In the genomic region with DNA sequence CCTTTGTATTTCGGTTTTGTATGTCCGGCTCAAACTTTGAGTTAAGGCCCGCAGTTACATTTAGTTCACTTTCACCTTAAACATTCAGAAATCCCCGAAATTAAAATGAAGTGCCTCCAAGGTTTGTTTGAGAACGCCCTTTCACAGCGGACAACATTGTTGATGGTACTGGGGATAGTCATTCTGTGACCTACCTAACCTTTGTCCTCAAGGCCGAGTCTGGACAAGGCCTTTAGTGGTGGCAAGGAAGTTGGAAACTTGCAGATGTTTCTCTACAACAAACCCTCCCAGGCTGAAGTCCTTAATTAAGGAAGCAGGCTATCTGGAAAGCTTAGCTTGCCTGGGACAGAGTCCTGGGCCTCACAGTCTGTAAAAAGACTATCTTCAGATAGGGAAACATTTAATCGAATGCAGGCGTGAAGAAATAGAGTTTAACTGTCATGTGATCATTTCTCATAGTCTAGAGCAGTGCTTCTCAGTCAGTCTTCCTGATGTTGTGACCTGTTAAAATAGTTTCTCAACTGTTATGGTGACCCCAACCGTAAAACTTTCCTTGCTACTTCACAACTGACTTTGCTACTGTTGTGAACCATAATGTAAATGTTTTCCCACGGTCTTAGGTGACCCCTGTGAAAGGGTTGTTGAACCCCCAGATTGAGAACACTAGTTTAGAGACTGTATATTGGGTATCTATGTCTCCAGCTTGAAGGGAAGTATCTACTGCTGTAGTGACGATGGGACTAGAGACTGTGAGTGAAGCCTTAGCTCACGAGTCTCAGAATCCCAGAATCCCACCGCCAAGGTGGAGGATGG, we compare ENCODE assay signal across 8 mouse cellular contexts. TPM values are rescaled to one million over a fixed set of nuclear protein-coding genes. Genes with fewer than 3 reads are reported as not detected.
DNase-seq lines count a peak whose midpoint lies in the region; ATAC-seq and TF ChIP-seq lines count a peak whose summit lies in the region.

No protein-coding gene starts in this region.

- H3K4me2 ChIP-seq in forebrain, embryonic 11.5 days (ENCODE audit: low read depth, low read length, severe bottlenecking): peak overlapping the region; percentile 89
- peak overlapping the region; percentile 78 for H3K4me2 ChIP-seq in intestine, postnatal 0 days (replicated peaks; ENCODE audit: low read depth)
- peak overlapping the region; percentile 98 for H3K4me2 ChIP-seq in midbrain, embryonic 13.5 days (replicated peaks)

- DNase-seq in testis, postnatal 14 days (ENCODE audit: low spot score): no peak
- DNase-seq in forebrain, embryonic 11.5 days (ENCODE audit: low spot score): no peak
- DNase-seq in frontal cortex, postnatal 10 days (ENCODE audit: low spot score in 2 of 2): no peak
- DNase-seq in layer of hippocampus, postnatal 25 days (ENCODE audit: extremely low spot score in 1 of 2, low spot score in 1 of 2): no peak
- no peak for DNase-seq in gastrocnemius, adult 18-20 months (ENCODE audit: low spot score)

- no peaks in the 10 kb centered on the region for H3K36me3 ChIP-seq in testis, adult 2 months (ENCODE audit: control insufficient read depth, insufficient read depth, low read length)
- H3K36me3 ChIP-seq in forebrain, embryonic 11.5 days (ENCODE audit: control insufficient read depth, insufficient read depth, low read length): no peaks in the 10 kb centered on the region; the same call in 1 of the 2 replicates
- peaks cover 5% of the 10 kb centered on the region for H3K36me3 ChIP-seq in intestine, postnatal 0 days (ENCODE audit: control insufficient read depth, insufficient read depth)
- H3K36me3 ChIP-seq in midbrain, embryonic 13.5 days: no peaks in the 10 kb centered on the region

- H3K27me3 ChIP-seq in testis, adult 2 months (ENCODE audit: control insufficient read depth, insufficient read depth, low read length): no peaks in the 10 kb centered on the region
- no peaks in the 10 kb centered on the region for H3K27me3 ChIP-seq in forebrain, embryonic 11.5 days (ENCODE audit: control insufficient read depth, insufficient read depth, low read length)
- H3K27me3 ChIP-seq in intestine, postnatal 0 days (replicated peaks; ENCODE audit: control insufficient read depth, insufficient read depth, low read length): no peaks in the 10 kb centered on the region
- H3K27me3 ChIP-seq in midbrain, embryonic 13.5 days: no peaks in the 10 kb centered on the region

- H3K9me3 ChIP-seq in forebrain, embryonic 11.5 days (ENCODE audit: control insufficient read depth, low read length): no peaks in the 10 kb centered on the region
- no peaks in the 10 kb centered on the region for H3K9me3 ChIP-seq in intestine, postnatal 0 days (ENCODE audit: control insufficient read depth)
- no peaks in the 10 kb centered on the region for H3K9me3 ChIP-seq in midbrain, embryonic 13.5 days

- peak overlapping the region; percentile 98 for H3K4me3 ChIP-seq in testis, adult 2 months (ENCODE audit: control insufficient read depth, low read depth, low read length)
- peak overlapping the region; percentile 94 for H3K4me3 ChIP-seq in forebrain, embryonic 11.5 days (ENCODE audit: low read depth, low read length)
- peak overlapping the region; percentile 91 for H3K4me3 ChIP-seq in intestine, postnatal 0 days (ENCODE audit: low read depth, low read length)
- H3K4me3 ChIP-seq in midbrain, embryonic 13.5 days (replicated peaks): peak overlapping the region; percentile 97

- no peak for TF ChIP-seq POLR2A in testis, adult 2 months (IDR thresholded peaks at IDR 0.05; ENCODE audit: control insufficient read depth, low read depth, low read length)

- H3K27ac ChIP-seq in testis, adult 2 months (ENCODE audit: control insufficient read depth, insufficient read depth, low read depth, low read length): peak overlapping the region; percentile 32; the same call in 1 of the 2 replicates
- peak overlapping the region; percentile 88 for H3K27ac ChIP-seq in forebrain, embryonic 11.5 days (ENCODE audit: low read depth, low read length)
- peak overlapping the region; percentile 97 for H3K27ac ChIP-seq in intestine, postnatal 0 days (ENCODE audit: low read depth, low read length)
- H3K27ac ChIP-seq in midbrain, embryonic 13.5 days: peak overlapping the region; percentile 94

- no peak for TF ChIP-seq CTCF in testis, adult 2 months (IDR thresholded peaks at IDR 0.05; ENCODE audit: control insufficient read depth, insufficient read depth, insufficient replicate concordance, low read depth, low read length)
- TF ChIP-seq CTCF in intestine, postnatal 0 days (IDR thresholded peaks at IDR 0.05; ENCODE audit: low read depth): no peak

- peaks cover 15% of the 10 kb centered on the region for H3K4me1 ChIP-seq in testis, adult 2 months (ENCODE audit: control insufficient read depth, insufficient read depth, low read length)
- H3K4me1 ChIP-seq in forebrain, embryonic 11.5 days (replicated peaks; ENCODE audit: control insufficient read depth, insufficient read depth, low read length): peaks cover 16% of the 10 kb centered on the region
- H3K4me1 ChIP-seq in intestine, postnatal 0 days (replicated peaks; ENCODE audit: control insufficient read depth, insufficient read depth, low read length): peaks cover 17% of the 10 kb centered on the region; the same call in 1 of the 2 replicates
- peaks cover 79% of the 10 kb centered on the region for H3K4me1 ChIP-seq in midbrain, embryonic 13.5 days (replicated peaks)

- H3K9ac ChIP-seq in forebrain, embryonic 11.5 days (ENCODE audit: low read length): peak overlapping the region; percentile 93
- H3K9ac ChIP-seq in intestine, postnatal 0 days (ENCODE audit: low read depth, low read length): peak overlapping the region; percentile 99
- H3K9ac ChIP-seq in midbrain, embryonic 13.5 days (replicated peaks): peak overlapping the region; percentile 88

- WGBS in forebrain, embryonic 11.5 days: 14% methylated on average over 14 of the region's 14 CpGs
- 2% methylated on average over 14 of the region's 14 CpGs for WGBS in intestine, postnatal 0 days
- 9% methylated on average over 14 of the region's 14 CpGs for WGBS in midbrain, embryonic 13.5 days

- ATAC-seq in forebrain, embryonic 11.5 days (replicated peaks; ENCODE audit: low FRiP score): no peak
- ATAC-seq in intestine, postnatal 0 days: peak; percentile 9
- ATAC-seq in midbrain, embryonic 13.5 days: no peak

RNA-seq across cellular contexts. Expression of a gene that starts 6.0 kb away (rescaled TPM):
- 29.8 and 41.4 TPM in 2 replicates for polyA plus RNA-seq in testis, adult 2 months (2012; rRNA removed)
- polyA plus RNA-seq in forebrain, embryonic 11.5 days (2014; fragmentation: Nextera tagmentation; extraction: Ambion mirVana): 861 and 912 TPM in 2 replicates
- 363 and 364 TPM in 2 replicates for polyA plus RNA-seq in intestine, postnatal 0 days (2015; fragmentation: Nextera tagmentation; extraction: Ambion mirVana)
- 616 and 667 TPM in 2 replicates for polyA plus RNA-seq in midbrain, embryonic 13.5 days (2015; fragmentation: Nextera tagmentation; extraction: Ambion mirVana)
- total RNA-seq in layer of hippocampus, postnatal 25 days (2021): 100 to 1,000 TPM; 606 to 645 TPM
- total RNA-seq in gastrocnemius, adult 18-20 months (2021): 100 to 1,000 TPM; 185 to 217 TPM

Comparison
In these comparisons a context has a peak if more than half of its experiments do, and no peak if none do; other contexts are left out.
1. H3K27ac ChIP-seq: peak in every context shown above with its lines; median percentile 97 in intestine, postnatal 0 days; 94 in midbrain, embryonic 13.5 days; 88 in forebrain, embryonic 11.5 days; 32 in testis, adult 2 months.